Mouse (Mus musculus): ENCODE measurements around the gene Bloc1s3. TPM values are rescaled to one million over a fixed set of nuclear protein-coding genes. Genes with fewer than 3 reads are reported as not detected.

Gene Bloc1s3
- polyA plus RNA-seq, 1 experiment = 7.4 TPM

DNA sequence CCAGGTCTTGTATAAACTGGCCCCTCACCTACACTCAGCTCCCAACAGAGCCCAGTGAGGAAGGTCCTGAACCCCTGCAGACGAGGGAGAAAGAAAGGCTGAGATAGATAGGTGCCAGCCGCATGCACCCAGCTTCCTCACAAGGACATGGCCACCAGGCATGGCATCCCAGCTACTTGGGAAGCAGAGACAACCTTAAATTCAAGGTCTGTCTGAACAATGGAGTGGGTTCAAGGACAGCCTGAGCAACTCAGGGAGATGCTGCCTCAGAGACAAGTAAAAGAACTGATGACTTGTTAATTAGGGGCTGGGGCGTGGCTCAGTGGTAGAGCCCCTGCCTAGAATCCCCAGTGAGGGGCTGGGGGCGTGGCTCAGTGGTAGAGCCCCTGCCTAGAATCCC, 53.0 kb downstream of the Bloc1s3 start:
- no peak for DNase-seq (ENCODE audit: low spot score)

Other genes starting within 250 kb of the Bloc1s3 start
- gene Vasp, start 236.6 kb downstream of the Bloc1s3 start, polyA plus RNA-seq (2012; rRNA removed) = 133 and 146 TPM in 2 replicates
- gene Ppm1n, start 228.3 kb downstream of the Bloc1s3 start, polyA plus RNA-seq (2012; rRNA removed) = 0.04 and 0.29 TPM in 2 replicates
- 36.2 and 45.7 TPM in 2 replicates for gene Rtn2, start 225.7 kb downstream of the Bloc1s3 start, polyA plus RNA-seq (2012; rRNA removed)
- 1.5 and 2.6 TPM in 2 replicates for gene Fosb, start 198.3 kb downstream of the Bloc1s3 start, polyA plus RNA-seq (2012; rRNA removed)
- 42.3 and 47.5 TPM in 2 replicates for gene Ercc1, start 163.6 kb downstream of the Bloc1s3 start, polyA plus RNA-seq (2012; rRNA removed)
- 8.9 and 9.8 TPM in 2 replicates for gene Cd3eap, start 148.9 kb downstream of the Bloc1s3 start, polyA plus RNA-seq (2012; rRNA removed)
- 16.5 and 19.6 TPM in 2 replicates for gene Ppp1r13l, start 148.6 kb downstream of the Bloc1s3 start, polyA plus RNA-seq (2012; rRNA removed)
- 23.8 and 24.5 TPM in 2 replicates for gene Ercc2, start 126.4 kb downstream of the Bloc1s3 start, polyA plus RNA-seq (2012; rRNA removed)
- 6.5 and 7.9 TPM in 2 replicates for gene Klc3, start 104.3 kb downstream of the Bloc1s3 start, polyA plus RNA-seq (2012; rRNA removed)
- gene Ckm, start 103.6 kb downstream of the Bloc1s3 start, polyA plus RNA-seq (2012; rRNA removed) = 417 and 477 TPM in 2 replicates
- 13.3 and 19.4 TPM in 2 replicates for gene Mark4, start 49.5 kb downstream of the Bloc1s3 start, polyA plus RNA-seq (2012; rRNA removed)
- gene Exoc3l2, start 45.0 kb downstream of the Bloc1s3 start, polyA plus RNA-seq (2012; rRNA removed) = 8.4 and 10.2 TPM in 2 replicates
- gene Trappc6a, start within 50 bp of the Bloc1s3 start, polyA plus RNA-seq (2012; rRNA removed) = 58.7 and 77.3 TPM in 2 replicates
- 1.5 and 1.6 TPM in 2 replicates for gene Nkpd1, start 9.5 kb upstream of the Bloc1s3 start, polyA plus RNA-seq (2012; rRNA removed)
- 61.4 and 64.8 TPM in 2 replicates for gene Ppp1r37, start 54.7 kb upstream of the Bloc1s3 start, polyA plus RNA-seq (2012; rRNA removed)
- 6.2 and 7.0 TPM in 2 replicates for gene Zfp296, start 68.9 kb upstream of the Bloc1s3 start, polyA plus RNA-seq (2012; rRNA removed)
- gene Gemin7, start 69.2 kb upstream of the Bloc1s3 start, polyA plus RNA-seq (2012; rRNA removed) = 69.0 TPM in 2 replicates
- 68.9 and 76.5 TPM in 2 replicates for gene Clasrp, start 96.1 kb upstream of the Bloc1s3 start, polyA plus RNA-seq (2012; rRNA removed)
- gene Relb, start 121.1 kb upstream of the Bloc1s3 start, polyA plus RNA-seq (2012; rRNA removed) = 22.5 and 23.5 TPM in 2 replicates
- gene Clptm1, start 156.7 kb upstream of the Bloc1s3 start, polyA plus RNA-seq (2012; rRNA removed) = 54.8 and 64.2 TPM in 2 replicates
- gene Apoc2, start 169.6 kb upstream of the Bloc1s3 start, polyA plus RNA-seq (2012; rRNA removed) = 0.86 and 1.1 TPM in 2 replicates
- not detected in 2 replicates for gene Gm44805, start 173.1 kb upstream of the Bloc1s3 start, polyA plus RNA-seq (2012; rRNA removed)
- gene Apoc4, start 173.1 kb upstream of the Bloc1s3 start, polyA plus RNA-seq (2012; rRNA removed) = 0.19 and 0.28 TPM in 2 replicates
- gene Apoc1, start 184.3 kb upstream of the Bloc1s3 start, polyA plus RNA-seq (2012; rRNA removed) = 54.0 and 72.3 TPM in 2 replicates
- gene Apoe, start 190.8 kb upstream of the Bloc1s3 start, polyA plus RNA-seq (2012; rRNA removed) = 1,139 and 1,516 TPM in 2 replicates
- gene Tomm40, start 207.1 kb upstream of the Bloc1s3 start, polyA plus RNA-seq (2012; rRNA removed) = 50.6 and 62.6 TPM in 2 replicates
- gene Nectin2, start 242.1 kb upstream of the Bloc1s3 start, polyA plus RNA-seq (2012; rRNA removed) = 37.9 and 38.6 TPM in 2 replicates

Data from urinary bladder, adult 2 months (tissue).